Mouse (Mus musculus) c-Kit-positive CD71-positive TER-119-negative erythroid progenitor cells, embryonic 14.5 days (primary cell): ENCODE measurements around the gene Mcu.

Experiments
- DNase-seq: peaks from one replicate; pipeline ENCODE4 v3.0.0-alpha.2; 2013; ENCODE audit warnings: low read depth

The Mcu gene

GRCm38 (mm10) chr10:59426371-59426770 is 190.1 kb downstream of the Mcu start:
- DNase-seq, result no peak

GRCm38 (mm10) chr10:59425369-59425768 is 191.1 kb downstream of the Mcu start:
- DNase-seq, result no peak

GRCm38 (mm10) chr10:59424453-59424852 is 192.0 kb downstream of the Mcu start:
- DNase-seq, result no peak

- no peak for DNase-seq
These were observed 197.0 kb downstream of the Mcu start for GRCm38 (mm10) chr10:59419516-59419915.

GRCm38 (mm10) chr10:59416623-59417022 is 199.9 kb downstream of the Mcu start:
- DNase-seq, result no peak

GRCm38 (mm10) chr10:59413711-59414110 is 202.8 kb downstream of the Mcu start:
- no peak for DNase-seq

- no peak for DNase-seq
These were observed 206.2 kb downstream of the Mcu start for GRCm38 (mm10) chr10:59410264-59410663.

GRCm38 (mm10) chr10:59408499-59408898 is 208.0 kb downstream of the Mcu start:
- no peak for DNase-seq

- DNase-seq, result no peak
These were observed 212.7 kb downstream of the Mcu start for GRCm38 (mm10) chr10:59403793-59404149.

GRCm38 (mm10) chr10:59402899-59403792 is 213.3 kb downstream of the Mcu start, which contains the start of gene Pla2g12b:
Pla2g12b (plus strand) TSS chr10:59403660.
- DNase-seq, result no peak
